Mouse (Mus musculus) C2C12 (cell line): Measurements from ENCODE around the gene Spen. TPM values are rescaled to one million over a fixed set of nuclear protein-coding genes. Genes with fewer than 3 reads are reported as not detected.

Experiments
- H3K27me3 ChIP-seq: one replicate; pipeline ENCODE4 v1.6.1; 2011; ENCODE audit not compliant: control insufficient read depth, insufficient read depth, insufficient read length
- H3K36me3 ChIP-seq: one replicate; pipeline ENCODE4 v1.6.1; 2011; ENCODE audit not compliant: control insufficient read depth, insufficient read depth
- H3K4me3 ChIP-seq: one replicate; pipeline ENCODE4 v1.5.1; 2011; ENCODE audit warnings: mild to moderate bottlenecking, control low read depth; ENCODE audit not compliant: poor library complexity, insufficient read depth, severe bottlenecking
- H3K79me2 ChIP-seq: one replicate; pipeline ENCODE4 v1.6.1; 2011; ENCODE audit not compliant: control insufficient read depth, insufficient read depth
- H3K79me3 ChIP-seq: one replicate; pipeline ENCODE4 v1.6.1; 2011; ENCODE audit warnings: low read depth, control low read depth
- H3ac ChIP-seq: one replicate; pipeline ENCODE3; 2011; ENCODE audit warnings: low read depth; ENCODE audit not compliant: control insufficient read depth, insufficient read length
- CEBPB ChIP-seq: IDR thresholded peaks from one replicate; pipeline ENCODE4 v1.6.1; 2011; ENCODE audit warnings: low read depth, mild to moderate bottlenecking, control low read depth, moderate library complexity
- CTCF ChIP-seq: IDR thresholded peaks from one replicate; pipeline ENCODE4 v1.5.1; 2011; ENCODE audit not compliant: control insufficient read depth, insufficient read depth, insufficient read length
- FOSL1 ChIP-seq: IDR thresholded peaks from one replicate; pipeline ENCODE4 v1.8.0; 2011; ENCODE audit warnings: mild to moderate bottlenecking, low read length; ENCODE audit not compliant: poor library complexity, insufficient read depth, severe bottlenecking
- MAX ChIP-seq: IDR thresholded peaks from one replicate; pipeline ENCODE4 v1.6.1; 2011; ENCODE audit warnings: mild to moderate bottlenecking, control low read depth
- MYOD1 ChIP-seq: IDR thresholded peaks from one replicate; pipeline ENCODE4 v1.6.1; 2011; ENCODE audit warnings: low read depth; ENCODE audit not compliant: control insufficient read depth, insufficient read length
- MYOG ChIP-seq: IDR thresholded peaks from one replicate; pipeline ENCODE4 v1.6.1; 2011; ENCODE audit not compliant: control insufficient read depth, insufficient read length; ENCODE audit errors: extremely low read depth
- USF1 ChIP-seq: IDR thresholded peaks from one replicate; pipeline ENCODE4 v1.6.1; 2011; ENCODE audit warnings: low read depth, mild to moderate bottlenecking, control low read depth, moderate library complexity
- polyA plus RNA-seq: library from polyadenylated mRNA; unstranded; fragments of >200 nt; fragmentation: generic; extraction: Trizol; gene quantifications from one replicate; pipeline ENCODE4 v1.2.1, GENCODE M21; 2012; ENCODE audit warnings: missing spikeins

Gene Spen
- polyA plus RNA-seq, 1 experiment = 12.1 TPM

- no peaks in the 10 kb centered on the region for H3K27me3 ChIP-seq
- H3ac ChIP-seq = peak overlapping the region; percentile 67
- peaks cover 25% of the 10 kb centered on the region for H3K36me3 ChIP-seq
- peak overlapping the region; percentile 80 for H3K4me3 ChIP-seq
- peaks cover 41% of the 10 kb centered on the region for H3K79me2 ChIP-seq
- peaks cover 22% of the 10 kb centered on the region for H3K79me3 ChIP-seq
- TF ChIP-seq CTCF (no peak), CEBPB (no peak), MYOD1 (no peak), MYOG (no peak), FOSL1 (no peak), USF1 (no peak), MAX (no peak)
Observed at GRCm38 (mm10) chr4:141443641-141444429, 94.6 kb downstream of the Spen start.

- Histone ChIP-seq H3K4me3 (no peak overlapping the region), H3K79me3 (peaks cover 10% of the 10 kb centered on the region), H3K79me2 (peaks cover 15% of the 10 kb centered on the region), H3ac (no peak overlapping the region), H3K27me3 (no peaks in the 10 kb centered on the region), H3K36me3 (no peaks in the 10 kb centered on the region)
- TF ChIP-seq CEBPB (no peak), USF1 (no peak), MYOG (no peak), MAX (no peak), CTCF (no peak), FOSL1 (no peak), MYOD1 (no peak)
Observed at GRCm38 (mm10) chr4:141440877-141441276, 97.5 kb downstream of the Spen start.

- Histone ChIP-seq H3K79me3 (no peaks in the 10 kb centered on the region), H3K79me2 (no peaks in the 10 kb centered on the region), H3K36me3 (no peaks in the 10 kb centered on the region), H3K4me3 (no peak overlapping the region), H3ac (no peak overlapping the region), H3K27me3 (no peaks in the 10 kb centered on the region)
- TF ChIP-seq MAX (no peak), CTCF (no peak), USF1 (no peak), MYOG (no peak), CEBPB (no peak), FOSL1 (no peak), MYOD1 (no peak)
Observed at GRCm38 (mm10) chr4:141439083-141439803, 99.2 kb downstream of the Spen start.

GRCm38 (mm10) chr4:141435974-141436373 lies 102.4 kb downstream of the Spen start, which contains the start of gene Srarp:
Gene Srarp, minus strand, starts transcription at chr4:141436105.
- no peaks in the 10 kb centered on the region for H3K79me3 ChIP-seq
- no peak within 1 kb of the TSS for H3ac ChIP-seq
- H3K4me3 ChIP-seq = no peak within 1 kb of the TSS
- no peaks in the 10 kb centered on the region for H3K36me3 ChIP-seq
- TF ChIP-seq MYOG (no peak), MAX (no peak), MYOD1 (no peak)
- H3K27me3 ChIP-seq = no peaks in the 10 kb centered on the region
- no peaks in the 10 kb centered on the region for H3K79me2 ChIP-seq

GRCm38 (mm10) chr4:141433191-141433590 lies 105.2 kb downstream of the Spen start:
- TF ChIP-seq MYOG (no peak), USF1 (no peak)
- no peaks in the 10 kb centered on the region for H3K36me3 ChIP-seq
- no peak overlapping the region for H3K4me3 ChIP-seq
- no peaks in the 10 kb centered on the region for H3K79me3 ChIP-seq
- H3K27me3 ChIP-seq = no peaks in the 10 kb centered on the region
- no peaks in the 10 kb centered on the region for H3K79me2 ChIP-seq
- no peak overlapping the region for H3ac ChIP-seq
